Mouse (Mus musculus) liver, embryonic 12.5 days (tissue): ENCODE measurements at regions not wholly inside any gene's neighbourhood (a gene's known extent, or its start where the extent isn't known, plus 50 kb on each side); places are given as distances from the start of the nearest gene placed in this dataset.

Experiments
- ATAC-seq: fragments of 200-750 bp; cut with Nextera tagmentation; 2 replicates; pipeline ENCODE4 v1.8.0; 2017; ENCODE audit warnings: moderate number of reproducible peaks, mild to moderate bottlenecking, moderate library complexity
- H3K27ac ChIP-seq: fragments of 300-500 bp; sonication (generic); 2 replicates; pipeline ENCODE4 v1.5.1; 2016; ENCODE audit warnings: mild to moderate bottlenecking
- H3K27me3 ChIP-seq: fragments of 300-500 bp; sonication (generic); replicated peaks from 2 replicates; pipeline ENCODE4 v1.6.1; 2016; ENCODE audit warnings: mild to moderate bottlenecking, moderate library complexity
- H3K36me3 ChIP-seq: fragments of 300-500 bp; sonication (generic); 2 replicates; pipeline ENCODE4 v1.6.1; 2016; ENCODE audit warnings: mild to moderate bottlenecking, moderate library complexity
- H3K4me1 ChIP-seq: fragments of 300-500 bp; sonication (generic); 2 replicates; pipeline ENCODE4 v1.6.1; 2016
- H3K4me2 ChIP-seq: fragments of 300-500 bp; sonication (generic); 2 replicates; pipeline ENCODE4 v1.6.1; 2016; ENCODE audit warnings: mild to moderate bottlenecking, moderate library complexity
- H3K4me3 ChIP-seq: fragments of 300-500 bp; sonication (generic); 2 replicates; pipeline ENCODE4 v1.5.1; 2016; ENCODE audit warnings: mild to moderate bottlenecking, moderate library complexity
- H3K9ac ChIP-seq: fragments of 300-500 bp; sonication (generic); 2 replicates; pipeline ENCODE4 v1.6.1; 2016; ENCODE audit warnings: mild to moderate bottlenecking, moderate library complexity
- H3K9me3 ChIP-seq: fragments of 300-500 bp; sonication (generic); replicated peaks from 2 replicates; pipeline ENCODE4 v1.6.1; 2016; ENCODE audit warnings: mild to moderate bottlenecking, moderate library complexity
- WGBS: fragments of 180-500 bp; shearing (Covaris S2); methylation state at CpG from one replicate; pipeline ENCODE4 v1.1.7; 2016; ENCODE audit not compliant: insufficient replicate concordance; 5-methylcytosine and 5-hydroxymethylcytosine counted together

DNA sequence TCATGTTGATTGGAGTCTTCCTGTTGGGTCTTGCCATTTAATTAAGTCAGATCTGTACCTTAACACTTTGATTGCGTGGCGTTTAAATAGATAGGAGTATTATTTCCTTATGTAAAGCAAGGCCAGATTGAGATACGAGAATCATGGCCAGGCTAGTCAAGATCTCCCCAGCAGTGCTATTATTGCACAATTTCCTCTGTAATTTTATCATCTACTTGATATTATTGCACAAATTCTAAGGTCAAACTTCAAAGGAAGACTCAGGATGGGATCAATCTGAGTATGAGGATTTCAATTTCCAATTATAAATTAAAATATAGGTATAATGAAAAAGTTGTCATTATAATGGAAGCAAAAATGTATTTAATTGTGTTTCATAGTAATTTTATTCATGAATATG lies 221.9 kb downstream of the 9330182O14Rik start:
- Histone ChIP-seq H3K27me3 (no peaks in the 10 kb centered on the region), H3K9me3 (no peaks in the 10 kb centered on the region), H3K9ac (no peak overlapping the region), H3K4me3 (no peak overlapping the region), H3K4me1 (no peaks in the 10 kb centered on the region), H3K36me3 (no peaks in the 10 kb centered on the region), H3K4me2 (no peak overlapping the region), H3K27ac (no peak overlapping the region)
- no peak for ATAC-seq
- WGBS: 65% methylated on average over 3 of the region's 3 CpGs

DNA sequence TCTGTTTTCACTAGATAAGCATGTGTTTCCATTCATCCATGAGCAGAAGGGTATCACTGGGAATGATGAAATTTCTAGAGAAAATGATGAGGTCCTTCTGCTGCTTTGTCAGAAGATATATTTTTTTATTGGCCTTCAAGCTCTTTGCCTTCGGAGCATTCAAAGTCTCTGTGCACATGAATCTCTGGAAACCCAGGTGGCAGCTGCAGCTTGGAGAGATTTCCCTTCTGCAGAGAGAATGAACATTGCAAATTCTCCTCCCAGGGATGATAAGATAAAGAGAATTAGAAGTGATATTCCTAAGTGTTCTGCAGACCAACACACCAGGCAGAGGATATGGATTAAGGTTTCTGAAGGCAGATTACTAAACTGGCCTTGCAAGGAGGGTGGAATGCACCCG lies 224.2 kb downstream of the 9330182O14Rik start:
- Histone ChIP-seq H3K27me3 (no peaks in the 10 kb centered on the region), H3K4me1 (no peaks in the 10 kb centered on the region), H3K4me2 (no peak overlapping the region), H3K4me3 (no peak overlapping the region), H3K9ac (no peak overlapping the region), H3K27ac (no peak overlapping the region), H3K9me3 (no peaks in the 10 kb centered on the region), H3K36me3 (no peaks in the 10 kb centered on the region)
- ATAC-seq: no peak
- 33% methylated on average over 2 of the region's 2 CpGs for WGBS

DNA sequence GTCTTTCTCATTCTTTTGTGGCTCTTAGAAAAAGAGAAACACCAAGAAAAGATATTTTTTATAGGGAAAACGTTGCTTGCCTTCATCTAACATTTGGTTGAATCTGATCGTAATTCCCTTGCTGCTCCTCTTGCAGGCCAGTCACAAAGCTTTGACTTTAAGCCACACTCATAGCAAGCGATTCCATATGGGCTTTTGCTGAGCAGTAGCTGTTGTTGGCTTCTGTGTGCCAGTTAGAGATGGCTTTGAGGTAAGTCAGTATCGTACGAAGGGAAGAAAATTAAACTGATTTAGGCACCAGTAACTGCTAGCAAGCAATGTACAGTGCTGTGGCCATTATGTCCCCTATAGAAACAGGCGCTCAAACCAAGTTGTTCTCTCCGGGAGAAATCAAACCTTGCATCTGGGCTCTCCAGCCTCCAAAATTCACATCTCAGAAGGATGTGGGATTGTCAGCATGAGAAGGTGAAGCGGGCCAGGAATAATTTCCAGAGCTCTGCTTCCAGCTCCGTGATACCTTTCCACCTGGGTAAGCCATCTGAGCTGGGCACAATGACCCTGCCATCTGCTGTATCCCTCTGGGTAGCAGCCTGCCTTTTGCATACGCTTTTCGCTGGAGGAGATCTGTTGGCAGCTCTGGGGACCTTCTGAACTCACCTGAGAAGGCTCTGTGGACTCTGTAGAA lies 227.8 kb downstream of the 9330182O14Rik start:
- Histone ChIP-seq H3K27me3 (no peaks in the 10 kb centered on the region), H3K9ac (no peak overlapping the region), H3K9me3 (no peaks in the 10 kb centered on the region), H3K4me3 (no peak overlapping the region), H3K4me1 (no peaks in the 10 kb centered on the region), H3K27ac (no peak overlapping the region), H3K36me3 (no peaks in the 10 kb centered on the region), H3K4me2 (no peak overlapping the region)
- 70% methylated on average over 11 of the region's 11 CpGs for WGBS
- ATAC-seq: no peak

DNA sequence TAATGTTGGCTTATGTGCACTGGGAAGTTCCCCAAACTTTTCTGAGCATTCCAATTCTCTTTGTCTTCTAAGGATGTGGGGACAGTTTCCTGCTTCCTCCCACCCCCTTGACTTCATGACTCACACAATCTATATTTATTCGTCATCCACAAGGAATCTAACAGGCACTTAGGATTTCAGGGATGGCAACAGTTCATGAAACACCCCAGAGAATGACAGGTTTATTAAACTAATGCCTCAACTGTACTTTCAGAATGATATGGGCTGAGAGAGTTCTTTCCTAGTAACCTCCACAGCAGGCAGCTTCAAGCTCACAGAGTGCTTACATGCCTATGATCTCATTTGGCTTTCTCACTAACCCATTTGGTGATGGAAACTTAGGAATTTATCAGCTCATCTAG lies 230.1 kb downstream of the 9330182O14Rik start:
- 23% methylated on average over 1 of the region's 1 CpGs for WGBS
- Histone ChIP-seq H3K9ac (no peak overlapping the region), H3K4me2 (no peak overlapping the region), H3K9me3 (no peaks in the 10 kb centered on the region), H3K36me3 (no peaks in the 10 kb centered on the region), H3K4me1 (no peaks in the 10 kb centered on the region), H3K27ac (no peak overlapping the region), H3K4me3 (no peak overlapping the region), H3K27me3 (no peaks in the 10 kb centered on the region)
- no peak for ATAC-seq

DNA sequence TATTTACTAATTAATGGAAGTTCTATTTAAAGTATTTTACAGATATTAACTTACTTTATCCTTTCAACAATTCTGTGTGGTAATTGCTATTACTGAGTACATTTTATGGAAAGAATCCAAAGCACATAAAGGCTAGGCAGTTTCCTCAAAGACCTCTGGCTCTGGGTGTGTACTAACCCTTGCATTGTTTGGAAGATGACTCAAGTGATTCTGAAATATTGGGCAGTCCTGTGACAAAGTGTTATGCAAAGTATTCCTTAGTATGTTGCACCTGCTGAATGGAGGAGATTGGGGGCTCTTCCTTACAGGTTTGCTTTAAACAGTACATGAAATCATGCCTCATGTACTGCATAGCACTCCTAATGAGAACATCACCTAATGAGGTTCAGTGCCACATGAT lies 231.4 kb downstream of the 9330182O14Rik start:
- Histone ChIP-seq H3K4me2 (no peak overlapping the region), H3K9ac (no peak overlapping the region), H3K4me1 (no peaks in the 10 kb centered on the region), H3K36me3 (no peaks in the 10 kb centered on the region), H3K27ac (no peak overlapping the region), H3K4me3 (no peak overlapping the region), H3K27me3 (no peaks in the 10 kb centered on the region), H3K9me3 (no peaks in the 10 kb centered on the region)
- no peak for ATAC-seq

DNA sequence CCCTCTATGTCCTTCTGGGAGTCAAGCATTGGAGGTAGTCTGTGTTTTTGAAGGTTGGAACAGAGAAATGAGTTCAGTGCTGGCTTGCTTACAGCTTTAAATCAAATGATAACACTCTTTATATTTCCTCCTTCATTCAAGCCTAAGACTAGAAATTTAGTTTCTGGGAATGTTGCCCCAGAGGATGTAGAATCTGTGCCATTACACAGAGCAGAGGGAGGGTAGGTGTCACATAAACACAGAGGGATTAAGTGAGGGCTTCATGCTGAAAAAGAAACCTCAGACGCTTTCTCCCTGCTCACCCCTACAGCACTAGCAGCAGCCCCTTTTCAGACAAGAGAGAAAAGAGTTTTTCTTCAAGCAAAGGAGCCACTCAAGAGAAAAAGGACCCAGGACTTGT lies 232.9 kb downstream of the 9330182O14Rik start:
- ATAC-seq: no peak
- H3K27me3 ChIP-seq: no peaks in the 10 kb centered on the region

DNA sequence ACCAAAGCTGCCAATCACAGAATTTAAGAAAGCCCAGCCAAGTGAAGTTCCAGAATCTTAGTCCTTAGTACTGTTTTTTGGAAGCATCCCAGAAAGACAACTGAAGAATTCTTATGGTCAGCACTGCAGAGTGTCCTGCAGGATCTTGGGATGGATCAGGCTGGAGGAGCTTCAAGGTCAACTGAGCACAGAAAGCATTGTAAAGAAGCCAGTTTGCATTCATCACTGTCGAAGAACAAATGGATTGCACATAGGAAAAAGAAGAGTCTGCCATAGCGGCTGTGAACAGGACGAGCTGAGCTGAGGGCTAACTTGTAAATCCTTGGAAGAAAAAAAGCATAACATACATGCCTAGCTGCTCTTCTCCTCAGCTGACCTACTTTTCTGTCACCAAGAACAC lies 234.6 kb downstream of the 9330182O14Rik start:
- Histone ChIP-seq H3K9ac (no peak overlapping the region), H3K4me2 (no peak overlapping the region), H3K27ac (no peak overlapping the region), H3K4me1 (no peaks in the 10 kb centered on the region), H3K27me3 (no peaks in the 10 kb centered on the region), H3K9me3 (no peaks in the 10 kb centered on the region), H3K36me3 (no peaks in the 10 kb centered on the region), H3K4me3 (no peak overlapping the region)
- 57% methylated on average over 3 of the region's 3 CpGs for WGBS
- no peak for ATAC-seq

More for the DNA sequence above, 232.9 kb downstream of the 9330182O14Rik start:
- no peaks in the 10 kb centered on the region for H3K9me3 ChIP-seq
- WGBS: 63% methylated on average over 1 of the region's 1 CpGs
- H3K4me2 ChIP-seq: no peak overlapping the region
- H3K27ac ChIP-seq: no peak overlapping the region
- H3K4me3 ChIP-seq: no peak overlapping the region
- H3K4me1 ChIP-seq: no peaks in the 10 kb centered on the region
- no peaks in the 10 kb centered on the region for H3K36me3 ChIP-seq
- no peak overlapping the region for H3K9ac ChIP-seq

DNA sequence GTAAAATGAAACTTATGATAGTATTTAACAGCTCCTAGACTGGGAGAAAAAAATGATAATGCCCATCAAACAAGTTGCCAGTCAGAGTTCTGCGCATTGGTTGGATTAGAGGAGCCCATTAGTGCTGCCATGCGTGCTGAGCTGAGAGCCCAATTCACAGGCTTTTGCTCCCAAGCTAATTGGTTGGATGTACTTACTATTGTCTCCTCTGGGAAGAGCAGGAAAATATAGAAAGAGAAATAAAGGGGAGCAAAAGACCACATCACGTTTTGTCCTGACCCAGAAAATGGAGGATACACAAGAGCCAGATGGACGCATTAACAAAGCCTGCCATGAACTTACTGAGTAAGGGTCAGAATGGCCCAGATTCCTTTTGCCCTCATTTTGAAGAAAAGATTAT lies 237.3 kb downstream of the 9330182O14Rik start:
- no peak overlapping the region for H3K27ac ChIP-seq
- no peaks in the 10 kb centered on the region for H3K27me3 ChIP-seq
- no peak for ATAC-seq
- no peak overlapping the region for H3K4me3 ChIP-seq
- no peaks in the 10 kb centered on the region for H3K9me3 ChIP-seq
- no peak overlapping the region for H3K9ac ChIP-seq
- 69% methylated on average over 4 of the region's 4 CpGs for WGBS
- no peaks in the 10 kb centered on the region for H3K36me3 ChIP-seq
- H3K4me1 ChIP-seq: no peaks in the 10 kb centered on the region
- H3K4me2 ChIP-seq: no peak overlapping the region

DNA sequence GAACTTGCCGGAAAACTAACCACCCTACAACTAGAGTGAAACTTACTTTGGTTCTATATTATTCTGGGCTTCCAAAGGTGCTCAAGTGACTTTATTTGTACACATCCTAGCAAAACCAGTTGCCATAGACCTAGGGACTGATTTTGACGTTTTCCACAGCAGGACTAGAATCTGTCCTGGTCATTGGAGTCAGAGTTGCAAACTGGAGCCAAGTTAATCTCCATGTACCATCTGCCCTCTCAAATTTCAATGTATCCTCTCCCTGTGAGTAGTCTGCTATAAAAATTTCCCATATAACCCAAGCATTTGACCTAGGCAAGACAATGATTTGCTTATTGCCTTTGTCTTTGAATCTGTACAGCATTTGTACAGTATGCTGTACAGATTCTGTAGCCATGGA lies 252.4 kb downstream of the 9330182O14Rik start:
- ATAC-seq: no peak
- H3K4me1 ChIP-seq: no peaks in the 10 kb centered on the region
- H3K4me2 ChIP-seq: no peak overlapping the region
- no peak overlapping the region for H3K9ac ChIP-seq
- no peaks in the 10 kb centered on the region for H3K9me3 ChIP-seq
- H3K4me3 ChIP-seq: no peak overlapping the region
- no peak overlapping the region for H3K27ac ChIP-seq
- H3K36me3 ChIP-seq: no peaks in the 10 kb centered on the region
- WGBS: 56% methylated on average over 2 of the region's 2 CpGs
- H3K27me3 ChIP-seq: no peaks in the 10 kb centered on the region

DNA sequence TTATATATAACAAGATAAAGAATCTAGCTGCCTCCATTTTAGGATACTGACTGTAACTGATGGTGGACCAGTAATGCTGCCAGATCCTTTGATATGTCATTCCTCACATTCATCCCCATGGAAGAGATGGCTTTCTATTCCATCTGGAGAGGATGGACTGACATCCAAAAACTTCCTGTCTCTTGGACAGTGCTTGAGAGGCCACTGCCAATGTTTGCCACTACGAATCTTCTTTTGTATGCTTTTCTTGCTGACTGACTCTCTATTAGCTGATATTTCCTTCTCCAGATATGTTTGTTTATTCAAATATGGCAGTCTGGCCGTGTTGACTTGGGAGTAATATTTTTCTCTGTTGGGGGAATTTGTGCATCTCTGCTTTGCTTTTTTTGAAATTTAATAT lies 253.6 kb downstream of the 9330182O14Rik start:
- Histone ChIP-seq H3K4me2 (no peak overlapping the region), H3K27ac (no peak overlapping the region), H3K4me3 (no peak overlapping the region), H3K4me1 (no peaks in the 10 kb centered on the region), H3K9me3 (no peaks in the 10 kb centered on the region), H3K36me3 (no peaks in the 10 kb centered on the region), H3K27me3 (no peaks in the 10 kb centered on the region), H3K9ac (no peak overlapping the region)
- ATAC-seq: no peak
- WGBS: 40% methylated on average over 2 of the region's 2 CpGs

DNA sequence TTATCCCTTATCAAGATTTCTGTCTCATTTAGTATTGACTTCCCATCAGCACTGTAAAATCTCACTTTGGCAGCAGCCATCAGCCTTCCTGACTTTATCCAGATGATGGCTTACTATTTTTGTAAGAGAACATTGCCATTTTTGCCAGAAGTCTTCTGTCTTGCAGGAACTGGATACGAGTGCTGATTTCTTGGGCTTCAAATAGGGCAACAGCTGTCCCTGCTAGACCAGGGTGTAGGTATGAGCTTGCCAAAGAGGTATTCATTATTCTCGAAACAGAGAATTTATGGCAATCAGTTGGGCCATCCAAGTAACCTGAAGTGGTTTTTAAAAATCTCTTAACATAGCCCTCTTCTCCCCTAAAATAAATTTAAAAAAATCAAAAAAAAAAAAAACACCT lies 254.6 kb downstream of the 9330182O14Rik start:
- ATAC-seq: no peak
- no peak overlapping the region for H3K4me3 ChIP-seq
- no peaks in the 10 kb centered on the region for H3K9me3 ChIP-seq
- no peaks in the 10 kb centered on the region for H3K27me3 ChIP-seq
- H3K4me1 ChIP-seq: no peaks in the 10 kb centered on the region
- H3K27ac ChIP-seq: no peak overlapping the region
- WGBS: 66% methylated on average over 2 of the region's 2 CpGs
- H3K9ac ChIP-seq: no peak overlapping the region
- H3K36me3 ChIP-seq: no peaks in the 10 kb centered on the region
- no peak overlapping the region for H3K4me2 ChIP-seq

DNA sequence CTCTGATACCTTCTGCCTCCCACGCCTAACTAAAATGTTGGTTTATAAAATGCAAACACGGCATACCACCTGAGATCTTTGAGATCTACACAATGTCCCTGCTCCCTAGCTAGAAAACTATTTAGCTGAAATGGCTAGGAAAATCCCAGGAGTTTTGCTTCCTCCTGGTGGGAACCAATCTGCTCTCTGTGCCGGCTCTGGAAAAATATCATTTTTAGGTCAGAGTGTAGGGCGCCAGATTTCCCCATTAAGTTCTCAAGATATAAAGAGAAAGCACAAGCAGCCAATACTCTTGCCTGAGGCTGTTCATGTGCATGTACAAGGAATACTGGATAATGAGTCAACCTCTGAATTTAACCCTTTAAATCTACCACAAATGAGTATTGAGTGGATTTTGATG lies 301.0 kb downstream of the 9330182O14Rik start:
- 82% methylated on average over 4 of the region's 4 CpGs for WGBS
- Histone ChIP-seq H3K4me3 (no peak overlapping the region), H3K4me1 (no peaks in the 10 kb centered on the region), H3K4me2 (no peak overlapping the region), H3K36me3 (no peaks in the 10 kb centered on the region), H3K9me3 (no peaks in the 10 kb centered on the region), H3K27ac (no peak overlapping the region), H3K27me3 (no peaks in the 10 kb centered on the region), H3K9ac (no peak overlapping the region)
- no peak for ATAC-seq

DNA sequence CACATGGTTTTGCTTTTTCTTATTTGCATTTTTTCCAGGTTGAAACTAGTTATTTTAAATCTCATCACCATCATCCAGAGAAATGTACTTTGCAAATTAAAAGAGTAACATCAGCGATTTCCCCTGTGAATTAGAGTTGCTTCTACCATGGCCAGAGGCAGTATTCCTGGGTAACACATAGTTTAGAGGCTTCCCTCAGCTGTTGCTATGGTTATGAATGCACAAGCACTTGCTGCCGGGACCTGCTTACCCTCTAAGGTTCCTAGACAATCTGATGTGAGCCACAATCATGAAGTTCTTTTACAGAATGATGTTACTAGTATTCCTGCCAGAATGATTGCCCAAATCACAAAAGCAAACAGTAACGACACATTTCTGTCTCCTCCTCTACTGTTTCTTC lies 302.5 kb downstream of the 9330182O14Rik start:
- Histone ChIP-seq H3K27me3 (no peaks in the 10 kb centered on the region), H3K27ac (no peak overlapping the region), H3K4me3 (no peak overlapping the region), H3K4me1 (no peaks in the 10 kb centered on the region), H3K4me2 (no peak overlapping the region), H3K36me3 (no peaks in the 10 kb centered on the region), H3K9ac (no peak overlapping the region), H3K9me3 (no peaks in the 10 kb centered on the region)
- ATAC-seq: no peak
- 47% methylated on average over 3 of the region's 3 CpGs for WGBS
